Mouse (Mus musculus) forebrain, embryonic 16.5 days (tissue): ENCODE data around the gene Rrad. TPM values are rescaled to one million over a fixed set of nuclear protein-coding genes. Genes with fewer than 3 reads are reported as not detected.

Source experiments
- ATAC-seq: fragments of 200-750 bp; cut with Nextera tagmentation; 2 replicates; pipeline ENCODE4 v1.8.0; 2017; ENCODE audit warnings: mild to moderate bottlenecking, moderate library complexity
- H3K27ac ChIP-seq: fragments of 300-500 bp; sonication (generic); 2 replicates; pipeline ENCODE4 v1.5.1; 2014; ENCODE audit warnings: low read length, control low read depth
- H3K27me3 ChIP-seq: fragments of 300-500 bp; sonication (generic); replicated peaks from 2 replicates; pipeline ENCODE4 v1.6.1; 2014; ENCODE audit warnings: low read length; ENCODE audit not compliant: control insufficient read depth, insufficient read depth
- H3K36me3 ChIP-seq: fragments of 300-500 bp; sonication (generic); 2 replicates; pipeline ENCODE4 v1.6.1; 2014; ENCODE audit not compliant: control insufficient read depth, insufficient read depth
- H3K4me1 ChIP-seq: fragments of 300-500 bp; sonication (generic); replicated peaks from 2 replicates; pipeline ENCODE4 v1.6.1; 2014; ENCODE audit warnings: low read length; ENCODE audit not compliant: control insufficient read depth, insufficient read depth
- H3K4me2 ChIP-seq: fragments of 300-500 bp; sonication (generic); 2 replicates; pipeline ENCODE4 v1.6.1; 2014; ENCODE audit warnings: mild to moderate bottlenecking, low read length, control low read depth
- H3K4me3 ChIP-seq: fragments of 300-500 bp; sonication (generic); replicated peaks from 2 replicates; pipeline ENCODE4 v1.5.1; 2014; ENCODE audit warnings: mild to moderate bottlenecking, low read length, control low read depth
- H3K9ac ChIP-seq: fragments of 300-500 bp; sonication (generic); replicated peaks from 2 replicates; pipeline ENCODE4 v1.6.1; 2014; ENCODE audit warnings: low read depth, low read length, control low read depth
- H3K9me3 ChIP-seq: fragments of 300-500 bp; sonication (generic); 2 replicates; pipeline ENCODE4 v1.6.1; 2016; ENCODE audit warnings: low read length; ENCODE audit not compliant: control insufficient read depth
- WGBS: fragments of 180-500 bp; shearing (Covaris S2); extraction: QIAGEN DNeasy Blood & Tissue Kit; methylation state at CpG from one replicate; pipeline ENCODE4 v1.1.7; 2014; 5-methylcytosine and 5-hydroxymethylcytosine counted together
- polyA plus RNA-seq: library from polyadenylated mRNA; unstranded; fragments of >200 nt; fragmentation: Nextera tagmentation; extraction: Ambion mirVana; gene quantifications from 2 replicates; pipeline ENCODE4 v1.2.1, GENCODE M21; 2015

Rrad gene
- polyA plus RNA-seq, 1 experiment from 2014 or later = 2.4 TPM

GRCm38 (mm10) chr8:104593536-104594325, 37.4 kb downstream of the Rrad start:
- ATAC-seq = no peak
- Histone ChIP-seq H3K4me3 (no peak overlapping the region), H3K4me1 (peaks cover 13% of the 10 kb centered on the region), H3K9me3 (no peaks in the 10 kb centered on the region), H3K27me3 (no peaks in the 10 kb centered on the region), H3K4me2 (no peak overlapping the region), H3K36me3 (peaks cover 10% of the 10 kb centered on the region; the same call in 1 of the 2 replicates), H3K27ac (no peak overlapping the region), H3K9ac (no peak overlapping the region)
- WGBS = 96% methylated on average over 31 of the region's 31 CpGs

- Histone ChIP-seq H3K9me3 (no peaks in the 10 kb centered on the region), H3K9ac (no peak overlapping the region), H3K27me3 (no peaks in the 10 kb centered on the region), H3K27ac (no peak overlapping the region), H3K36me3 (peaks cover 10% of the 10 kb centered on the region; the same call in 1 of the 2 replicates), H3K4me2 (no peak overlapping the region), H3K4me3 (no peak overlapping the region; the same call in 1 of the 2 replicates), H3K4me1 (peaks cover 10% of the 10 kb centered on the region)
- 77% methylated on average over 6 of the region's 6 CpGs for WGBS
- ATAC-seq = no peak
Observed at GRCm38 (mm10) chr8:104592566-104592965, 38.6 kb downstream of the Rrad start.

- ATAC-seq = no peak
- Histone ChIP-seq H3K36me3 (peaks cover 10% of the 10 kb centered on the region; the same call in 1 of the 2 replicates), H3K9ac (peak overlapping the region; percentile 81), H3K4me1 (peaks cover 10% of the 10 kb centered on the region), H3K4me3 (peak overlapping the region; percentile 82), H3K27me3 (no peaks in the 10 kb centered on the region), H3K4me2 (peak overlapping the region; percentile 79), H3K9me3 (no peaks in the 10 kb centered on the region), H3K27ac (peak overlapping the region; percentile 86)
- WGBS = 5% methylated on average over 9 of the region's 9 CpGs
Observed at GRCm38 (mm10) chr8:104591856-104592255, 39.3 kb downstream of the Rrad start.

- WGBS = under 1% methylated on average over 44 of the region's 44 CpGs
- H3K27ac ChIP-seq = peak within 1 kb of the TSS; percentile 86
- peak within 1 kb of the TSS; percentile 79 for H3K4me2 ChIP-seq
- H3K36me3 ChIP-seq = peaks cover 10% of the 10 kb centered on the region; the same call in 1 of the 2 replicates
- peak within 1 kb of the TSS; percentile 81 for H3K9ac ChIP-seq
- H3K9me3 ChIP-seq = no peaks in the 10 kb centered on the region
- peak; percentile 99 for ATAC-seq
- H3K4me3 ChIP-seq = peak within 1 kb of the TSS; percentile 82
- peaks cover 10% of the 10 kb centered on the region for H3K4me1 ChIP-seq
- no peaks in the 10 kb centered on the region for H3K27me3 ChIP-seq
Observed at GRCm38 (mm10) chr8:104591133-104591834, 39.8 kb downstream of the Rrad start, which contains the start of gene Pdp2. TSS of gene Pdp2 (plus strand) at chr8:104591451.

- no peak overlapping the region for H3K9ac ChIP-seq
- H3K4me3 ChIP-seq = no peak overlapping the region
- H3K27ac ChIP-seq = no peak overlapping the region
- peaks cover 10% of the 10 kb centered on the region for H3K4me1 ChIP-seq
- H3K4me2 ChIP-seq = no peak overlapping the region
- no peaks in the 10 kb centered on the region for H3K27me3 ChIP-seq
- H3K36me3 ChIP-seq = peaks cover 7% of the 10 kb centered on the region; the same call in 1 of the 2 replicates
- ATAC-seq = no peak
- H3K9me3 ChIP-seq = no peaks in the 10 kb centered on the region
- 92% methylated on average over 3 of the region's 3 CpGs for WGBS
Observed at GRCm38 (mm10) chr8:104590284-104590683, 40.8 kb downstream of the Rrad start.

GRCm38 (mm10) chr8:104584522-104584921, 46.6 kb downstream of the Rrad start:
- H3K27ac ChIP-seq = no peak overlapping the region
- peaks cover 4% of the 10 kb centered on the region; the same call in 1 of the 2 replicates for H3K9me3 ChIP-seq
- no peaks in the 10 kb centered on the region for H3K4me1 ChIP-seq
- WGBS = 52% methylated on average over 1 of the region's 1 CpGs
- H3K27me3 ChIP-seq = no peaks in the 10 kb centered on the region
- H3K4me2 ChIP-seq = no peak overlapping the region
- H3K36me3 ChIP-seq = no peaks in the 10 kb centered on the region
- no peak overlapping the region for H3K4me3 ChIP-seq
- no peak for ATAC-seq
- no peak overlapping the region for H3K9ac ChIP-seq

Other genes starting within 250 kb of the Rrad start
- gene Cmtm4, start 235.5 kb downstream of the Rrad start, polyA plus RNA-seq = 2.8 and 3.2 TPM in 2 replicates
- gene Dync1li2, start 188.3 kb downstream of the Rrad start, polyA plus RNA-seq = 139 and 143 TPM in 2 replicates
- 0.16 and 0.25 TPM in 2 replicates for gene Terb1, start 121.4 kb downstream of the Rrad start, polyA plus RNA-seq
- gene Nae1, start 96.7 kb downstream of the Rrad start, polyA plus RNA-seq = 122 and 131 TPM in 2 replicates
- gene Car7, start 96.6 kb downstream of the Rrad start, polyA plus RNA-seq = 1.6 and 1.9 TPM in 2 replicates
- 18.4 TPM in 2 replicates for gene Pdp2, start 39.9 kb downstream of the Rrad start, polyA plus RNA-seq
- 0.36 TPM in 1 of 2 replicates, not detected in the other for gene Cdh16, start 6.9 kb downstream of the Rrad start, polyA plus RNA-seq
- gene Ciao2b, start 10.6 kb upstream of the Rrad start, polyA plus RNA-seq = 131 and 140 TPM in 2 replicates
- gene Ces2a, start 102.7 kb upstream of the Rrad start, polyA plus RNA-seq = not detected in 2 replicates
- gene Ces2b, start 200.2 kb upstream of the Rrad start, polyA plus RNA-seq = 0.36 and 0.44 TPM in 2 replicates
- gene Ces2c, start 215.7 kb upstream of the Rrad start, polyA plus RNA-seq = not detected in 2 replicates